14 mouse cellular contexts compared by ENCODE assay signal in genomic region chr3:95519315-95519714, GRCm38 (mm10). TPM values are rescaled to one million over a fixed set of nuclear protein-coding genes. Genes with fewer than 3 reads are reported as not detected.
A peak's percentile ranks its signal among the peaks of the same experiment; 100 is the strongest.
DNase-seq lines count a peak whose midpoint lies in the region; ATAC-seq and TF ChIP-seq lines count a peak whose summit lies in the region.
"Had no signal": no experiment of that assay in that cellular context is flagged by ENCODE, and none has a peak within 500 bp of the region (broad histone marks: within the 10 kb centered on the region; RNA-seq: fewer than 3 reads in every experiment).

No protein-coding gene starts in this region.

- DNase-seq in lung, postnatal 10 days = no peak
- DNase-seq in liver, embryonic 11.5 days (ENCODE audit: low spot score) = peak; percentile 51
- peak; percentile 59 to 77 for DNase-seq in spleen, postnatal 36 days (ENCODE audit: low spot score in 2 of 2)
- DNase-seq in left cerebral cortex, postnatal 25 days (ENCODE audit: low spot score in 2 of 2) = no peak
- DNase-seq: lung, adult 2 months; thymus, postnatal 25 days had no signal

- no peak for TF ChIP-seq POLR2A in bone marrow macrophage, adult 2 months (IDR thresholded peaks at IDR 0.05; ENCODE audit: borderline replicate concordance, low read depth, low read length)

- no peaks in the 10 kb centered on the region for H3K27me3 ChIP-seq in lung, embryonic 15.5 days
- no peaks in the 10 kb centered on the region for H3K27me3 ChIP-seq in liver, embryonic 11.5 days (replicated peaks; ENCODE audit: control insufficient read depth, insufficient read depth, low read length)
- H3K27me3 ChIP-seq in hindbrain, embryonic 13.5 days = no peaks in the 10 kb centered on the region

- peak; percentile 56; the same call in 1 of the 2 replicates for ATAC-seq in lung, embryonic 15.5 days (ENCODE audit: borderline replicate concordance, extremely low read depth, low FRiP score, low TSS enrichment)
- peak; percentile 84 for ATAC-seq in liver, embryonic 11.5 days (replicated peaks; ENCODE audit: low FRiP score)
- no peak for ATAC-seq in hindbrain, embryonic 13.5 days (ENCODE audit: low FRiP score)

- WGBS in lung, embryonic 15.5 days = 68% methylated on average over 2 of the region's 2 CpGs
- WGBS in liver, embryonic 11.5 days = 35% methylated on average over 2 of the region's 2 CpGs
- 85% methylated on average over 2 of the region's 2 CpGs for WGBS in hindbrain, embryonic 13.5 days

- no peak for TF ChIP-seq CTCF in bone marrow macrophage, adult 2 months (IDR thresholded peaks at IDR 0.05; ENCODE audit: low read depth, low read length)

- no peaks in the 10 kb centered on the region for H3K36me3 ChIP-seq in lung, embryonic 15.5 days
- H3K36me3 ChIP-seq in liver, embryonic 11.5 days (ENCODE audit: control insufficient read depth, insufficient read depth, low read length) = no peaks in the 10 kb centered on the region
- H3K36me3 ChIP-seq in hindbrain, embryonic 13.5 days = no peaks in the 10 kb centered on the region
- H3K36me3 ChIP-seq: hindbrain, embryonic 10.5 days had no signal

- H3K9me3 ChIP-seq in lung, embryonic 15.5 days = no peaks in the 10 kb centered on the region
- H3K9me3 ChIP-seq in liver, embryonic 11.5 days (ENCODE audit: control insufficient read depth, low read length) = no peaks in the 10 kb centered on the region
- H3K9me3 ChIP-seq in hindbrain, embryonic 13.5 days = no peaks in the 10 kb centered on the region
- H3K9me3 ChIP-seq: hindbrain, embryonic 10.5 days had no signal

- no peak overlapping the region for H3K4me2 ChIP-seq in lung, embryonic 15.5 days
- H3K4me2 ChIP-seq in liver, embryonic 11.5 days = peak overlapping the region; percentile 21
- no peak overlapping the region for H3K4me2 ChIP-seq in hindbrain, embryonic 13.5 days

- intact Hi-C loops in left cerebral cortex, postnatal 25 days (cut with DNase I) = no loop called here

- 0 out of 2 replicates have a peak, but pooled peaks cover 5% of the 10 kb centered on the region for H3K4me1 ChIP-seq in lung, embryonic 15.5 days
- peaks cover 61% of the 10 kb centered on the region for H3K4me1 ChIP-seq in bone marrow macrophage, adult 2 months (ENCODE audit: control insufficient read depth, insufficient read depth, low read length)
- peaks cover 42% of the 10 kb centered on the region for H3K4me1 ChIP-seq in liver, embryonic 11.5 days (replicated peaks; ENCODE audit: control insufficient read depth, insufficient read depth, low read length)
- H3K4me1 ChIP-seq in hindbrain, embryonic 13.5 days (replicated peaks) = 0 out of 2 replicates have a peak, but pooled peaks cover 3% of the 10 kb centered on the region
- H3K4me1 ChIP-seq: hindbrain, embryonic 10.5 days had no signal

- H3K4me3 ChIP-seq in lung, embryonic 15.5 days = no peak overlapping the region
- H3K4me3 ChIP-seq in bone marrow macrophage, adult 2 months (ENCODE audit: insufficient read depth, low read length) = no peak overlapping the region
- H3K4me3 ChIP-seq in liver, embryonic 11.5 days (ENCODE audit: low read depth, low read length) = no peak overlapping the region
- H3K4me3 ChIP-seq in hindbrain, embryonic 13.5 days = no peak overlapping the region
- H3K4me3 ChIP-seq: hindbrain, embryonic 10.5 days; left cerebral cortex, adult 2 months had no signal

- no peak overlapping the region for H3K27ac ChIP-seq in lung, embryonic 15.5 days
- peak overlapping the region; percentile 87 for H3K27ac ChIP-seq in bone marrow macrophage, adult 2 months (ENCODE audit: insufficient read depth, low read depth, low read length)
- H3K27ac ChIP-seq in liver, embryonic 11.5 days (ENCODE audit: low read depth, low read length) = peak overlapping the region; percentile 61
- H3K27ac ChIP-seq in hindbrain, embryonic 13.5 days = no peak overlapping the region
- H3K27ac ChIP-seq: kidney, postnatal 0 days; left cerebral cortex, adult 2 months had no signal

- no peak overlapping the region for H3K9ac ChIP-seq in lung, embryonic 15.5 days
- peak overlapping the region; percentile 37; the same call in 1 of the 2 replicates for H3K9ac ChIP-seq in liver, embryonic 11.5 days (ENCODE audit: low read depth, low read length)
- no peak overlapping the region for H3K9ac ChIP-seq in hindbrain, embryonic 13.5 days

RNA-seq across cellular contexts. Expression of gene Ctss, which starts 7.3 kb away (rescaled TPM):
- 24.2 and 30.4 TPM in 2 replicates for polyA plus RNA-seq in lung, embryonic 15.5 days (2015; fragmentation: Nextera tagmentation; extraction: Ambion mirVana)
- polyA plus RNA-seq in bone marrow macrophage, adult 2 months (2012; ENCODE audit: insufficient read depth, insufficient read length, missing spikeins) = 5,285 and 5,524 TPM in 2 replicates
- 16.6 and 18.5 TPM in 2 replicates for polyA plus RNA-seq in liver, embryonic 11.5 days (2014; fragmentation: Nextera tagmentation; extraction: Ambion mirVana)
- total RNA-seq in left cerebral cortex, postnatal 25 days (2021) = 10 to 100 TPM; 55.9 to 60.1 TPM
- polyA plus RNA-seq in hindbrain, embryonic 13.5 days (2015; fragmentation: Nextera tagmentation; extraction: Ambion mirVana) = 15.1 and 16.8 TPM in 2 replicates

RNA-seq across cellular contexts. Expression of gene Ctsk, which starts 20.3 kb away (rescaled TPM):
- 4.2 and 5.2 TPM in 2 replicates for polyA plus RNA-seq in lung, embryonic 15.5 days (2015; fragmentation: Nextera tagmentation; extraction: Ambion mirVana)
- 10.9 and 12.6 TPM in 2 replicates for polyA plus RNA-seq in bone marrow macrophage, adult 2 months (2012; ENCODE audit: insufficient read depth, insufficient read length, missing spikeins)
- 1.7 and 1.8 TPM in 2 replicates for polyA plus RNA-seq in liver, embryonic 11.5 days (2014; fragmentation: Nextera tagmentation; extraction: Ambion mirVana)
- 1 to 10 TPM; 5.9 to 8.1 TPM for total RNA-seq in left cerebral cortex, postnatal 25 days (2021)
- polyA plus RNA-seq in hindbrain, embryonic 13.5 days (2015; fragmentation: Nextera tagmentation; extraction: Ambion mirVana) = 10.8 and 15.6 TPM in 2 replicates

RNA-seq across cellular contexts. Expression of gene Hormad1, which starts 40.2 kb away (rescaled TPM):
- 0.10 TPM in 1 of 2 replicates, not detected in the other for polyA plus RNA-seq in lung, embryonic 15.5 days (2015; fragmentation: Nextera tagmentation; extraction: Ambion mirVana)
- polyA plus RNA-seq in bone marrow macrophage, adult 2 months (2012; ENCODE audit: insufficient read depth, insufficient read length, missing spikeins) = not detected in 2 replicates
- polyA plus RNA-seq in liver, embryonic 11.5 days (2014; fragmentation: Nextera tagmentation; extraction: Ambion mirVana) = 0.13 and 0.23 TPM in 2 replicates
- not detected for total RNA-seq in left cerebral cortex, postnatal 25 days (2021)
- not detected in 2 replicates for polyA plus RNA-seq in hindbrain, embryonic 13.5 days (2015; fragmentation: Nextera tagmentation; extraction: Ambion mirVana)
- total RNA-seq: gastrocnemius, postnatal 4 days; left cerebral cortex, adult 2 months had no signal
- polyA plus RNA-seq: forebrain, embryonic 11.5 days; hindbrain, embryonic 10.5 days; kidney, postnatal 0 days; lung, adult 2 months had no signal

Comparison
In these comparisons a context has a peak if more than half of its experiments do, and no peak if none do; other contexts are left out.
1. H3K27ac ChIP-seq: peak in bone marrow macrophage, adult 2 months (single experiment) and liver, embryonic 11.5 days (single experiment); none in lung, embryonic 15.5 days (single experiment) and hindbrain, embryonic 13.5 days (single experiment).
2. DNase-seq: peak in liver, embryonic 11.5 days (single experiment) and spleen, postnatal 36 days (2 of 2); none in lung, postnatal 10 days (single experiment) and left cerebral cortex, postnatal 25 days (0 of 2).
3. RNA of gene Ctss, which starts 7.3 kb away (polyA plus RNA-seq): 5,285 to 5,524 TPM in bone marrow macrophage, adult 2 months; 24.2 to 30.4 TPM in lung, embryonic 15.5 days, 16.6 to 18.5 TPM in liver, embryonic 11.5 days and 15.1 to 16.8 TPM in hindbrain, embryonic 13.5 days; every median in the first group is over 100 times any median in the second.